Mouse (Mus musculus): ENCODE measurements around the gene Umad1.

Umad1 gene

GRCm38 (mm10) chr6:8368198-8368864 is 109.2 kb downstream of the Umad1 start:
- DNase-seq (ENCODE audit: low spot score): no peak

DNA sequence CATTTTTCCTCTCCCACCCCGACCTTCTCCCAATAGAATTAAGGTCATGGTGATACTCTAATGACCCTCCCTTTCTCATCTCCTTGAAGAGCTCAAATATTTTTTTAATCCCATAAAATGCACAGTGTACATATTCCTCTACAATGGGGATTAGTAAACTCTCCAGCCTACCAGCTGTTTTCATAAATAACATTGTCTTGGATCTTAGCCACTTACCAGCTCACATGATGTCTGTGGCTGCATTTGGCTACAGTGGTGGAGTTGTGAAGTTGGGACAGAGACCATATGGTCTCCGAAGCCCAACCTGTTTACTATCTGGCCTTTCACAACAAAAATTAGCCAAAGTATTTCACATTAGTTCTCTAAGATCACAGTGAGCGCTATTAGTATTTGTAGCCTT is 111.5 kb downstream of the Umad1 start:
- DNase-seq (ENCODE audit: low spot score): no peak

GRCm38 (mm10) chr6:8373051-8373450 is 114.0 kb downstream of the Umad1 start:
- no peak for DNase-seq (ENCODE audit: low spot score)

DNA sequence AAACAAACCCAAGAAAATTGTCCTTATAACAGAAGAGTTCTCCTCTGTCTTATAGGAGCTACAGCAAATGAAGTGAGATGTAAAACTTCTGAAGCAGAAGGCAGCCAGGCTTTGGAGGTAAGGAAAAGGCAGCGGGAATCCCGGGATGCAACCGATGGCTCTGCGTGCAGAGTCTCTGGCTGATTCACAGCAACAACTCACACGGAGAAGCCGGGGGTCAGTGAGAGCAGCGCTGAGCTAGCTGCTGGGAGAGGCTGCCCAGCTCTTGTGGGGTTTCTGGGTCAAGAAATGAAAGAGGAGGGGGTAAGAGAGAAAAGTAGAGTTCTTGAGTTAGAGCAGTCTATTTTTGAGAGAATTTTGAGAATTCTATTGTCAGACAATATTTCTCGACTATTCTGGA is 114.8 kb downstream of the Umad1 start:
- no peak for DNase-seq (ENCODE audit: low spot score)

GRCm38 (mm10) chr6:8374290-8374689 is 115.2 kb downstream of the Umad1 start:
- DNase-seq (ENCODE audit: low spot score): no peak

- DNase-seq (ENCODE audit: low spot score): no peak
Measured at GRCm38 (mm10) chr6:8374712-8375111, 115.6 kb downstream of the Umad1 start.

GRCm38 (mm10) chr6:8376351-8376750 is 117.3 kb downstream of the Umad1 start:
- no peak for DNase-seq (ENCODE audit: low spot score)

- no peak for DNase-seq (ENCODE audit: low spot score)
Measured at GRCm38 (mm10) chr6:8377667-8378066, 118.6 kb downstream of the Umad1 start.

- no peak for DNase-seq (ENCODE audit: low spot score)
Measured at GRCm38 (mm10) chr6:8389307-8389706, 130.2 kb downstream of the Umad1 start.

DNA sequence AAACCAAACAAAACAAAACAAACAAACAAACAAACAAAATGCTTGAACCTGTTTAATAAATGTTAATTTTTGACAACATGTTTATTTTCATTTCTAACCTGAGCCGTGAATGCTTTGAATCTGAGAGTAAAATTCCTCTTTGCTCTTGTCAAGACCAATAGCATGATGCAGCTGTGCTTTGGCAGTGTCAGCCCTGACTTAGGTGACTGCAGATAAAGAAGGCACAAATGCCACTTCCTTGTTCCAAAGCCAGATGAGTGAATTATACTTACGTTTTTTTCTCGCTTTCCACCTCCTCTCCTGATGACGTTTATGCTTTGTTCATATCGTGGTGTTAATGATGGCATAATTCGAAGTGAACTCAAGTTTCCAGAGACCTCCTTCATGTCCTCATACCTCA is 131.2 kb downstream of the Umad1 start:
- no peak for DNase-seq (ENCODE audit: low spot score)

DNA sequence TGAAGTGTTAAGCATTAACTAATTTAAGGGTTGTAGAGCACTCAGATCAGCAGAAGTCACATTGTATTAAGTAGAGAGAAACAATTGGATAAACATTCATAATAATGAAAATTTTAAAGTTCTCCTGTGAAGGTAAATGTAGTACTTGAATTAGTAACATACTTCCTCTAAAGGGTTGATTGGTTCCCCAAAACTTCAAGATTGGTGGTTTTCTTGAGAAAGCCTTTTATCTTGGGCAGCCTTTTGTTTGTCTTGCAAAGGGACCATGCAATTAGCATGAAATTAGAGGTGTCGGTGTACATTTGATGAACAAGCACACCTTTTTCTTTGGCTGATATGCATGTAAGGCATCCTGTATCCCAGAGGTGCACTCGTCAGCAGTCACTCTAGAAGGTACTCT is 131.8 kb downstream of the Umad1 start:
- no peak for DNase-seq (ENCODE audit: low spot score)

DNA sequence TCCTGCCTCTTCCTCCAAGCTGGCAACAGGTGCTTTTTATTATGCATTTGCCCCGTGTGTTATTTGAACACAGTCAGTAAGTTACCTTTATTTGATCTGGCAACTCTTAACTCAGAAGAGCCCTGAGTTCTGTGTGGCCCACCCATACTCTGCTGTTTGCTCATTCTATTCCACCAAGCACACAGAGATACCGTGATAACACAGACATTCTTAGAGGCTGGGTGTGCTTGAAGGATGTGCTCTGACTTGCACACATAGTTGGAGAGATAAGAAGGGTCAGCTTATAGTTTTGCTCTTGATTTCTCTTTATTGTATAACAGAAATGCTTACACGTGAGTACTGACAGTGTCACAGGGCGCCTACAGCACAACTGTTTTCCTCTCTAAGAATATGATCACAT is 133.9 kb downstream of the Umad1 start:
- DNase-seq (ENCODE audit: low spot score): no peak

- no peak for DNase-seq (ENCODE audit: low spot score)
Measured at GRCm38 (mm10) chr6:8394044-8394443, 135.0 kb downstream of the Umad1 start.

DNA sequence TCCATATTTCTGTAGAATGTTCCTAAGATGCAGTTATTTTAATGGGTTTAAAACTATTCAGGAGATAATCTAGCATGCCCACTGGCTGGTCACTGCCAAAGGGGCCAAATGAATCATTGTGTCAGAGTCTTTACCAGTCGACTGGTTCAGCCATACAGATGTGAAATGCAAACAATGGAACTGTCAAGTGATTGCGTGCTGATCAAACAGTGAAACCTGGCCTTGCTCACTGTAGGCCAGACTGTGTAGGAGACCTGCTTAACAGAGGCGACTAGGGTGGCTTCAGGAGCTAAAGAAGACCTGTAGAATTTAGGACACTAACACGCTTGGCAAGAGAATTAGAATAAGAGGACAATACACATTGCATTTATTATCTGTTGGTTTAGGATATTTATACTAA is 136.0 kb downstream of the Umad1 start:
- DNase-seq (ENCODE audit: low spot score): no peak

- no peak for DNase-seq (ENCODE audit: low spot score)
Measured at GRCm38 (mm10) chr6:8397252-8397651, 138.2 kb downstream of the Umad1 start.

DNA sequence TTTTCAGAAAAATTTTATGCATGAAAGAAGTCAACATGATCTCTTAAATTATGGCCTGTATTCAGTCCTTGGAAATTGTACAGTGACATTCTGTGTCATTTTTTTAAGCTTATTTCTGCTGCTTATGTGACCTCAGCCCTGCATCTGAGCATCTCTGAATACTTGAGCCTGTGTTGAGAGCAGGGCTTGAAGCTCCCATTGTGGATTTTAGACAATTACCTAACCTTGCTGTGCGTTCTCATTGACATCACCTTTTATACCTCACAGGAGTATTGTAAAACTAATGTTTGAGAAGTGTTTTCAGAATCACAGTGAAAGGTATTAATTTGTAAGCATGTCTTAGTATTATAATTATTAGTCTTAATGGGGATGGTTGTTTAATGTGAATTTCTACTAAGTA is 140.6 kb downstream of the Umad1 start:
- DNase-seq (ENCODE audit: low spot score): no peak

DNA sequence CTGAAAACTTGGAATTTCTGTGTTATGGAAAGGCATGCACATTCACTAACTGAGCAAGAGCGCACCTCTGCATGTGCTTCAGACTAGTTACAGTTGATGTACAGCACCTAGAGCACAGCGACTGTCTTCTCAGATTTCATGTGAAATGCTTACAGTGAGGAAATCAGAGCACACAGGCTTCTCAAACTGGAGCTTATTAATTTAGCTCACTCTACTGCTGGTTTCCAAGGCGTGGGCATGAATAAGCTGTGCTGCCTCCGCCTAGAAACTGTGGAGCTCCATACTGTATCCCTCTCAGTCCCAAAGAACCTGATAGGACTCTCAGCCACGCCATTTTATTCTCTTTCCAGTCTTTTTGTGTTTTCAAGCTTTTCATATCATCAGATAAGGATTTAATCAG is 144.0 kb downstream of the Umad1 start:
- DNase-seq (ENCODE audit: low spot score): no peak

DNA sequence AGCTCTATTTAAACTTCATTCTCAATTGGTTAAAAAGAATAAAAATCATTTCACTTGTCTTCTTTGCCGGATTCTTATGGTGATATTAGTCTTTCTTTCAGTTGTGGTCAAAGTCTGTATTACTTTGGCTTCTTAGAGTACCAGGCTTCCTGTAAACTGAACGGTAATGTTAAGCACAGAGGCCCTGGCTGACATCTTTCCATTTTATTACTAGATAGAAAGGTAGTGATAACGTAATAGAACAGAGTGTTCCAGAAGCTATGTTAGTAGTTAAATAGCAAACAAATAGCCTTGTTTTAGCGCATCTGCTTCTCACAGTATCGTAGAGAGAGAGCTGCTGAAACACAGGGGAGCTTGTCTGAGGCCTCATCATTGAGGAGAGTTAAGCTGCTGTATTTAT is 146.8 kb downstream of the Umad1 start:
- no peak for DNase-seq (ENCODE audit: low spot score)

GRCm38 (mm10) chr6:8408332-8408731 is 149.2 kb downstream of the Umad1 start:
- no peak for DNase-seq (ENCODE audit: low spot score)

- no peak for DNase-seq (ENCODE audit: low spot score)
Measured at GRCm38 (mm10) chr6:8409865-8410264, 150.8 kb downstream of the Umad1 start.

DNA sequence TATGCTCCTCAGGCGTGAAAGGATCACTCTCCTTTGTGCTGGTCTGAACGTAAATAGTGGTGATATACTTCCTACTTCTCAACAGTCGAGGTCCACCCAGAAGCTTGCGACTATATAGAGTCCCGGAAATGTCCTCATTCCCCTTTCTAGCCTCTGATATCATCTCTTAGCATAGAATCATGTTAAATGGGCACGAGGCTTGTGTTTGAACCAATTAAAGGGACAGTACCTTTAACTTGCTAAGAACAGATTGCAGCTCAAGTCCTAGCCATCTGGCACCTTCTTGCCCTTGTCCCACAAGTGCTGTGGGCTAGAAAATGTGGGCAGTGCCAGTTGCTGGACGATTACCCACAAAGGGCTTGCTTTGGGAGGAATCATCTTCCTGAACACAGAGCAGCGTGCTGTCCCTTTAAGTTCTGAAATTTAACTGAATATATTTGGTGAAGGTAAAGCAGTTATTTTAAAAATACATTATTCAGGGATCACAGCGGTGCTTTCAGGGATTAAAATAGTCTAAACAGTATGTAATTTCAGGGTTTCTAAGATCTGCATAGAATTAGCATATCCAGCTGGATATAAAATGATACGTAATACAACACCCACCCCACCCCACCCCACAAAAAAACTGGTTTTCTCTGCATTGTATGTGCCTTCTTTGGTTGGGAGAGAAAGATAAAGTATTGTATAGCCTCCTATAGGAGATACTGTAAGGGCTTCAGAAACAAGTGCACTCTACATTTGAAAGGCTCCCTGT is 153.9 kb downstream of the Umad1 start:
- no peak for DNase-seq (ENCODE audit: low spot score)

- no peak for DNase-seq (ENCODE audit: low spot score)
Measured at GRCm38 (mm10) chr6:8414020-8414419, 154.9 kb downstream of the Umad1 start.

DNA sequence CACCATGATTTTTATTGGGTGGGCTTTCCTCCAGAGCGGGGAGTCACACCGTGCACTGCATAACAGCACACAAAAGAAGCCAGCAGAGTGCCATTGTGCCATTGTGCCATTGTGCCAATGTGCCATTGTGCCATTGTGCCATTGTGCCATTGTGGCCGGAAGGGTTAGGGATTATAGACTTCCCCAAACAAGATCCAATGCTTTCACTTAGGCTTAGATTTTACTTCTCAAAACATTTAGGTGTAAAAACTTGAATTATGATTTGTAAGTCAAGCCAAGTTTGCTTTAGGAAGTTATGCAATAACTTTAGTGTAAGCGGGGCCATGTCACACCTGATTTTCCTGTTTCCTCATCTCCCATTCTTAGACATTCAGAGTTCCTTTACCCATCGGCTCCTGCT is 156.7 kb downstream of the Umad1 start:
- DNase-seq (ENCODE audit: low spot score): no peak

All from lung, postnatal 25 days (tissue).